29 mouse cellular contexts compared by ENCODE assay signal in genomic region chr8:95181850-95182249, GRCm38 (mm10). TPM values are rescaled to one million over a fixed set of nuclear protein-coding genes. Genes with fewer than 3 reads are reported as not detected.
DNase-seq lines count a peak whose midpoint lies in the region; ATAC-seq and TF ChIP-seq lines count a peak whose summit lies in the region.
"Had no signal": no experiment of that assay in that cellular context is flagged by ENCODE, and none has a peak within 500 bp of the region (broad histone marks: within the 10 kb centered on the region; RNA-seq: fewer than 3 reads in every experiment).

No protein-coding gene starts in this region.

- no peaks in the 10 kb centered on the region for H3K9me3 ChIP-seq in E14TG2a.4 (ENCODE audit: low read length)
- no peaks in the 10 kb centered on the region for H3K9me3 ChIP-seq in ES-Bruce4 (replicated peaks; ENCODE audit: control insufficient read depth, insufficient read depth, low read length, poor library complexity, severe bottlenecking)
- no peaks in the 10 kb centered on the region for H3K9me3 ChIP-seq in limb, embryonic 10.5 days (replicated peaks)
- no peaks in the 10 kb centered on the region for H3K9me3 ChIP-seq in hindbrain, embryonic 10.5 days
- H3K9me3 ChIP-seq: embryonic facial prominence, embryonic 10.5 days; embryonic facial prominence, embryonic 13.5 days; forebrain, embryonic 12.5 days; forebrain, embryonic 15.5 days; G1E; heart, embryonic 10.5 days; heart, embryonic 13.5 days; hindbrain, embryonic 13.5 days had no signal

- no peak for DNase-seq in limb, embryonic 10.5 days (ENCODE audit: low spot score)
- DNase-seq in hindbrain, embryonic 10.5 days (ENCODE audit: low spot score), result no peak
- DNase-seq in right cerebral cortex, postnatal 14 days, result no peak
- no peak for DNase-seq in heart, postnatal 4 days
- DNase-seq: adrenal gland, adult 2 months; adrenal gland, postnatal 14 days; cerebellum, adult 11-12 months; cerebellum, adult 8-10 months; cerebellum, postnatal 10 days; cerebellum, postnatal 36 days; embryo, embryonic 11 days; gastrocnemius, postnatal 10 days; gastrocnemius, postnatal 36 days; heart, adult 2 months; heart, postnatal 14 days had no signal

- H3K4me3 ChIP-seq in E14TG2a.4 (replicated peaks; ENCODE audit: low read length), result peak overlapping the region; percentile 17
- no peak overlapping the region for H3K4me3 ChIP-seq in ES-Bruce4 (ENCODE audit: low read depth, low read length)
- no peak overlapping the region for H3K4me3 ChIP-seq in limb, embryonic 10.5 days
- no peak overlapping the region for H3K4me3 ChIP-seq in hindbrain, embryonic 10.5 days
- H3K4me3 ChIP-seq: embryonic facial prominence, embryonic 10.5 days; embryonic facial prominence, embryonic 13.5 days; erythroblast, embryonic 14.5 days; forebrain, embryonic 12.5 days; forebrain, embryonic 15.5 days; heart, adult 2 months; heart, embryonic 10.5 days; heart, embryonic 13.5 days; hindbrain, embryonic 13.5 days had no signal

- no peak for TF ChIP-seq POLR2A in ES-Bruce4 (IDR thresholded peaks at IDR 0.05; ENCODE audit: insufficient read depth, low read length)

- no peak for TF ChIP-seq EP300 in ES-Bruce4 (IDR thresholded peaks at IDR 0.05; ENCODE audit: insufficient read depth, low read depth, low read length)

- peak; percentile 66 for ATAC-seq in megakaryocyte progenitor cell, adult 5-6 weeks (replicated peaks; ENCODE audit: poor library complexity)
- ATAC-seq: CD4-positive, CD25-positive, alpha-beta regulatory T cell, adult 4 months; forebrain, embryonic 15.5 days; hindbrain, embryonic 16.5 days had no signal

- 0 out of 2 replicates have a peak overlapping the region, but pooled peaks have one; percentile 5 for H3K9ac ChIP-seq in ES-Bruce4 (ENCODE audit: low read depth, poor library complexity, severe bottlenecking)
- H3K9ac ChIP-seq: embryonic facial prominence, embryonic 13.5 days; forebrain, embryonic 12.5 days; forebrain, embryonic 15.5 days; heart, embryonic 13.5 days; hindbrain, embryonic 13.5 days had no signal

- no peaks in the 10 kb centered on the region for H3K36me3 ChIP-seq in E14TG2a.4 (ENCODE audit: insufficient read depth, low read length)
- no peaks in the 10 kb centered on the region for H3K36me3 ChIP-seq in ES-Bruce4 (ENCODE audit: control insufficient read depth, insufficient read depth, low read length, poor library complexity, severe bottlenecking)
- no peaks in the 10 kb centered on the region for H3K36me3 ChIP-seq in limb, embryonic 10.5 days
- no peaks in the 10 kb centered on the region for H3K36me3 ChIP-seq in hindbrain, embryonic 10.5 days
- H3K36me3 ChIP-seq: embryonic facial prominence, embryonic 10.5 days; embryonic facial prominence, embryonic 13.5 days; forebrain, embryonic 12.5 days; forebrain, embryonic 15.5 days; G1E; heart, embryonic 10.5 days; heart, embryonic 13.5 days; hindbrain, embryonic 13.5 days had no signal

- 61% methylated on average over 7 of the region's 7 CpGs for WGBS in limb, embryonic 10.5 days
- 61% methylated on average over 7 of the region's 7 CpGs for WGBS in hindbrain, embryonic 10.5 days

- TF ChIP-seq CTCF in E14TG2a.4 (conservative IDR thresholded peaks at IDR 0.05; ENCODE audit: low read length) (no peak), ES-Bruce4 (IDR thresholded peaks at IDR 0.05; ENCODE audit: low read depth, low read length) (no peak)

- 0 out of 2 replicates have a peak overlapping the region, but pooled peaks have one; percentile 1 for H3K27ac ChIP-seq in ES-Bruce4 (ENCODE audit: insufficient read depth, low read length)
- peak overlapping the region; percentile 43; the same call in 1 of the 2 replicates for H3K27ac ChIP-seq in limb, embryonic 10.5 days
- no peak overlapping the region for H3K27ac ChIP-seq in hindbrain, embryonic 10.5 days
- H3K27ac ChIP-seq: embryonic facial prominence, embryonic 10.5 days; embryonic facial prominence, embryonic 13.5 days; forebrain, embryonic 12.5 days; forebrain, embryonic 15.5 days; heart, adult 2 months; heart, embryonic 10.5 days; heart, embryonic 13.5 days; hindbrain, embryonic 13.5 days had no signal

- H3K27me3 ChIP-seq in E14TG2a.4 (ENCODE audit: insufficient read depth, low read length) (peaks cover 15% of the 10 kb centered on the region), ES-Bruce4 (ENCODE audit: control insufficient read depth, insufficient read depth, low read length, poor library complexity, severe bottlenecking) (no peaks in the 10 kb centered on the region)
- no peaks in the 10 kb centered on the region for H3K27me3 ChIP-seq in limb, embryonic 10.5 days (ENCODE audit: low read depth, poor library complexity, severe bottlenecking)
- no peaks in the 10 kb centered on the region for H3K27me3 ChIP-seq in hindbrain, embryonic 10.5 days (ENCODE audit: insufficient read depth, poor library complexity, severe bottlenecking)
- H3K27me3 ChIP-seq: embryonic facial prominence, embryonic 13.5 days; forebrain, embryonic 12.5 days; forebrain, embryonic 15.5 days; heart, embryonic 13.5 days; hindbrain, embryonic 13.5 days had no signal

- H3K4me1 ChIP-seq in E14TG2a.4 (replicated peaks; ENCODE audit: low read depth, low read length), result peaks cover 79% of the 10 kb centered on the region
- H3K4me1 ChIP-seq in ES-Bruce4 (ENCODE audit: control insufficient read depth, insufficient read depth, low read length), result no peaks in the 10 kb centered on the region
- peaks cover 18% of the 10 kb centered on the region for H3K4me1 ChIP-seq in limb, embryonic 10.5 days
- peaks cover 9% of the 10 kb centered on the region; the same call in 1 of the 2 replicates for H3K4me1 ChIP-seq in hindbrain, embryonic 10.5 days (replicated peaks)
- H3K4me1 ChIP-seq: forebrain, embryonic 12.5 days; forebrain, embryonic 15.5 days had no signal

RNA-seq across cellular contexts. Expression of gene Kifc3, which starts 20.8 kb away (rescaled TPM):
- polyA plus RNA-seq in ES-Bruce4 (2011; ENCODE audit: insufficient read depth, insufficient read length, low read depth, missing spikeins), result 19.0 and 22.2 TPM in 2 replicates
- polyA plus RNA-seq in limb, embryonic 10.5 days (2016; fragmentation: Nextera tagmentation; extraction: Ambion mirVana), result 10.8 and 13.2 TPM in 2 replicates
- total RNA-seq in megakaryocyte progenitor cell, adult 5-6 weeks (2015), result 0.73 and 0.99 TPM in 2 replicates
- 0.68 and 1.4 TPM in 2 replicates for total RNA-seq in megakaryocyte progenitor cell, adult 5-6 weeks (2017)
- polyA plus RNA-seq in hindbrain, embryonic 10.5 days (2016; fragmentation: Nextera tagmentation; extraction: Ambion mirVana), result 6.5 and 9.1 TPM in 2 replicates
- 10 to 100 TPM; 61.4 to 63.9 TPM for total RNA-seq in heart, postnatal 4 days (2021)
- polyA plus RNA-seq: CD4-positive, CD25-positive, alpha-beta regulatory T cell, adult 4 months; G1E had no signal
